Mouse (Mus musculus): ENCODE results near the gene Plcl1. TPM values are rescaled to one million over a fixed set of nuclear protein-coding genes. Genes with fewer than 3 reads are reported as not detected.

Gene Plcl1
- total and polyA plus RNA-seq, 3 experiments = not detected

GRCm38 (mm10) chr1:55706933-55707332, 301.2 kb downstream of the Plcl1 start:
- no peaks in the 10 kb centered on the region for H3K36me3 ChIP-seq (ENCODE audit: control insufficient read depth in 1 of 2, insufficient read depth in 2 of 2, low read length in 2 of 2)
- H3K79me2 ChIP-seq (ENCODE audit: control insufficient read depth, insufficient read depth, low read length, poor library complexity) = no peaks in the 10 kb centered on the region
- TF ChIP-seq USF1 (IDR thresholded peaks at IDR 0.05; ENCODE audit: low read depth, low read length) (no peak), POLR2AphosphoS2 (IDR thresholded peaks at IDR 0.05; ENCODE audit: low read length) (no peak), SIN3A (IDR thresholded peaks at IDR 0.05; ENCODE audit: low read length) (no peak), ETS1 (IDR thresholded peaks at IDR 0.05; ENCODE audit: low read depth, low read length) (no peak), MYB (IDR thresholded peaks at IDR 0.05; ENCODE audit: low read depth, low read length) (no peak), ZC3H11A (IDR thresholded peaks at IDR 0.05; ENCODE audit: low read depth, low read length) (no peak), MAX (IDR thresholded peaks at IDR 0.05; ENCODE audit: low read length) (no peak), SMC3 (IDR thresholded peaks at IDR 0.05; ENCODE audit: low read depth, low read length) (no peak), USF2 (IDR thresholded peaks at IDR 0.05; ENCODE audit: borderline replicate concordance in 1 of 2, insufficient read depth in 1 of 2, low read depth in 1 of 2, low read length in 2 of 2) (no peak), HCFC1 (IDR thresholded peaks at IDR 0.05; ENCODE audit: low read depth, low read length) (no peak), EP300 (IDR thresholded peaks at IDR 0.05; ENCODE audit: low read depth in 1 of 2, low read length in 2 of 2) (no peak)
- H3K9ac ChIP-seq (ENCODE audit: control insufficient read depth, low read depth, low read length, poor library complexity, severe bottlenecking) = no peak overlapping the region
- no peaks in the 10 kb centered on the region for H3K27me3 ChIP-seq (ENCODE audit: control insufficient read depth in 1 of 2, insufficient read depth in 2 of 2, low read length in 2 of 2)
- H3K4me1 ChIP-seq (ENCODE audit: control insufficient read depth in 1 of 2, insufficient read depth in 2 of 2, low read length in 2 of 2) = no peaks in the 10 kb centered on the region
- no peak overlapping the region for H3K4me3 ChIP-seq (ENCODE audit: control insufficient read depth in 1 of 2, insufficient read depth in 1 of 2, low read depth in 2 of 2, low read length in 2 of 2)
- H3K9me3 ChIP-seq (replicated peaks; ENCODE audit: insufficient read depth, low read length) = no peaks in the 10 kb centered on the region
- DNase-seq (ENCODE audit: low read depth, low spot score) = no peak
- H3K27ac ChIP-seq (ENCODE audit: control insufficient read depth, low read depth, low read length) = no peak overlapping the region

DNA sequence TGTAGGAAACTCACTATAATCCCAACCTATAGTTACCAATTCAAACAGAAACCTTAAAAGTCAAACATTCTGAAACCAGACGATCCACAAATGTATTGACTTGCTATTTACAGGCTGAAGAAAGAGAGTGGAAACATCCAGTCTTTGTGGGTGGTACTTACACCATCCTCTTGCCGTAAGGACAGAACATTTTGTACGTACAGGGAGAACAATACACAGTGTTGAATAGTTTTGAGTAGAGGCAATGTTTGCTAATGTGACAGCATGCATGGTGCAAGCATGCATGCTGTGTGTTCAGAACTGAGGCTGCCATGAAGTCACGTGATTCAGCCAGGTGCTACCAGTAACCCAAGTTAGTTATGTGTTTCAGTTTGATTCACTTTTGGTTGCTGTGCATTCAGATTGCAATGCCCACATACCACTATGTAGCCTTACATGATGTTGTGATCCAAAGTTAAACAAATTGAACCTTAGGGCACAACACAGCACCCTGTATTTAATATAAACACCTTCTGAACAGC, 311.6 kb downstream of the Plcl1 start:
- no peaks in the 10 kb centered on the region for H3K27me3 ChIP-seq (ENCODE audit: control insufficient read depth in 1 of 2, insufficient read depth in 2 of 2, low read length in 2 of 2)
- H3K27ac ChIP-seq (ENCODE audit: control insufficient read depth, low read depth, low read length) = no peak overlapping the region
- H3K4me3 ChIP-seq (ENCODE audit: control insufficient read depth in 1 of 2, insufficient read depth in 1 of 2, low read depth in 2 of 2, low read length in 2 of 2) = no peak overlapping the region
- no peak overlapping the region for H3K9ac ChIP-seq (ENCODE audit: control insufficient read depth, low read depth, low read length, poor library complexity, severe bottlenecking)
- no peak for DNase-seq (ENCODE audit: low read depth, low spot score)
- no peaks in the 10 kb centered on the region for H3K79me2 ChIP-seq (ENCODE audit: control insufficient read depth, insufficient read depth, low read length, poor library complexity)
- TF ChIP-seq EP300 (IDR thresholded peaks at IDR 0.05; ENCODE audit: low read depth in 1 of 2, low read length in 2 of 2) (no peak), CHD2 (IDR thresholded peaks at IDR 0.05; ENCODE audit: low read length) (no peak), MXI1 (IDR thresholded peaks at IDR 0.05; ENCODE audit: low read depth, low read length) (no peak), MAZ (IDR thresholded peaks at IDR 0.05; ENCODE audit: low read depth, low read length) (no peak), ZKSCAN1 (IDR thresholded peaks at IDR 0.05; ENCODE audit: low read depth, low read length) (no peak), SMC3 (IDR thresholded peaks at IDR 0.05; ENCODE audit: low read depth, low read length) (no peak), ZMIZ1 (IDR thresholded peaks at IDR 0.05; ENCODE audit: low read depth, low read length) (no peak), BHLHE40 (IDR thresholded peaks at IDR 0.05; ENCODE audit: borderline replicate concordance, low read depth, low read length) (no peak), NRF1 (IDR thresholded peaks at IDR 0.05; ENCODE audit: insufficient read depth, low read depth, low read length, poor library complexity, severe bottlenecking) (no peak)
- no peaks in the 10 kb centered on the region for H3K36me3 ChIP-seq (ENCODE audit: control insufficient read depth in 1 of 2, insufficient read depth in 2 of 2, low read length in 2 of 2)
- no peaks in the 10 kb centered on the region for H3K9me3 ChIP-seq (replicated peaks; ENCODE audit: insufficient read depth, low read length)
- no peaks in the 10 kb centered on the region for H3K4me1 ChIP-seq (ENCODE audit: control insufficient read depth in 1 of 2, insufficient read depth in 2 of 2, low read length in 2 of 2)

Data from MEL (cell line).